Mouse (Mus musculus): Measurements from ENCODE around the gene Midn. TPM values are rescaled to one million over a fixed set of nuclear protein-coding genes. Genes with fewer than 3 reads are reported as not detected.

Gene Midn
- polyA plus RNA-seq, 1 experiment from 2014 or later = 46.2 TPM

DNA sequence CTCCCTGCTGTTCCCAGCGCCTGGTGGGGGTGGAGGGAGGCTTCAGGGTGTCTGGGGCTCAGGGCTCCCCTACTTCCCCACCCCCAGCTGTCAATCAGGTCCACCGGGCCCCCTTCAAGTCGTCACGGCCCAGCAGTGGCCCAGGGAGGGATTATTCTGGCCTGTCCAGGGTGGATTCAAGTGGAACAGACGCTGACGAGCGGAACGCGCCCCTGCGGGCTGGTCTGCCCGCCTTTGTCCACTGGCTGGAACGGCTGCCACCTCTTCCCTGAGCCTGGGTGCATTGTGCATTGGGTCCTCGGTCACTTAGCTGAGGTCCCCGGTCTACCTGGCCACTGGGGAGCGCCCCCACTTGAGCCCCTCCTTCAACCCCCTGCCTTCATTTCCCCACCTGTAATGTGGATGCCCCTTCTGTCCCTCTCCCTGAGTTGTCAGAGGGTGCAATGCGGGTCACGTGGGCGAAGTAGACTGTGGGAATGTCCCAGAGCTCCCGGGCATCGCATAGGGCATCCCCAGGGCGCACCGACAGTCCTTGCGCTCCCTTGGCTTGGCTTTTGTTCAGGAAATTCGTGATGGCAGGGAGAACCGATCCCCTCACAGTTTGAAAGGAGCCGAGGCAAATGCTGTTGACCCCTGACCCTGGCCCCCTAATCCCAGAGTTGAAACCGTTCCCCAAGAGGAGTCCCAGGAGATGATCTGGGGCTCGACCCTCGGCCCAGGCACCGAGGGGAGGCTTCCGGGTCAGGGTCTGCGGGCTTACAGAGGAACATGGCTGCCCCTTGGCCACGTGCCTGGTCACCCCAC, 48.9 kb downstream of the Midn start:
- Histone ChIP-seq H3K9me3 (ENCODE audit: control insufficient read depth, low read length) (no peaks in the 10 kb centered on the region), H3K4me3 (ENCODE audit: low read length) (no peak overlapping the region), H3K4me1 (ENCODE audit: control insufficient read depth, insufficient read depth, low read length) (peaks cover 8% of the 10 kb centered on the region; the same call in 1 of the 2 replicates), H3K9ac (ENCODE audit: low read depth, low read length) (no peak overlapping the region), H3K27me3 (ENCODE audit: control insufficient read depth, insufficient read depth, low read length) (peaks cover 5% of the 10 kb centered on the region; the same call in 1 of the 2 replicates), H3K36me3 (ENCODE audit: control insufficient read depth, insufficient read depth, low read length) (no peaks in the 10 kb centered on the region), H3K4me2 (replicated peaks; ENCODE audit: low read depth, low read length) (no peak overlapping the region; the same call in 1 of the 2 replicates), H3K27ac (ENCODE audit: low read depth, low read length) (no peak overlapping the region)
- ATAC-seq (ENCODE audit: low FRiP score, low TSS enrichment) = peak; percentile 33; the same call in 1 of the 2 replicates
- 54% methylated on average over 33 of the region's 33 CpGs for WGBS

DNA sequence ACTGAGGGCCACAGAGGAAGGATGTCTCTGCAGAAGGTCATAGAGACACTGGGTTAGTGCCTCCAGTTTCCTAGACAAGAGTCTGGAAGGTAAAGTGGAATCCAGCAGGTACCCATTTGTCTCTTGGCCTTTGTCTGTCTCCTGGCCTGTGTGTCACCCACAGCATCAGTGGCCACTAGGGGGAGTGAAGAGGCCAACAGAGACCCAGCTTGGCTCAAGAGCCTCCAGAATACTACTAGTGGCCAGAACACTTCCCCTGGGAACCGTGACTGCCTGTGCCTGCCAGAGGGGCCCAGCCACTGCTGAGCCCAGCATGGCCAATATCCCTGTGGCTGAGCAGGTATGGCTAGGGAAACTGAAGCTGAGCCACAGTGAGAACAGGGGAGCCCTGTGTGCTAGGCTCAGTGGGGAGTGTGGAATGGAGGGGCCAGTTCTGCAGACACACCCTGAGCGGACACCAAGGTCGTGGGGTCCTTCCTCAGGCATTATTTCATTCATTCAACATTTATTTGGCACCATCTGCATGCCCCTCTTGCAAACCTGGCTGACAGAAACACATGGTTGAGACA, 51.5 kb downstream of the Midn start:
- no peak overlapping the region for H3K4me2 ChIP-seq (replicated peaks; ENCODE audit: low read depth, low read length)
- 45% methylated on average over 3 of the region's 3 CpGs for WGBS
- H3K27me3 ChIP-seq (ENCODE audit: control insufficient read depth, insufficient read depth, low read length) = no peaks in the 10 kb centered on the region
- no peaks in the 10 kb centered on the region for H3K9me3 ChIP-seq (ENCODE audit: control insufficient read depth, low read length)
- no peaks in the 10 kb centered on the region for H3K36me3 ChIP-seq (ENCODE audit: control insufficient read depth, insufficient read depth, low read length)
- no peak overlapping the region for H3K4me3 ChIP-seq (ENCODE audit: low read length)
- no peak overlapping the region for H3K27ac ChIP-seq (ENCODE audit: low read depth, low read length)
- no peak overlapping the region for H3K9ac ChIP-seq (ENCODE audit: low read depth, low read length)
- peaks cover 8% of the 10 kb centered on the region; the same call in 1 of the 2 replicates for H3K4me1 ChIP-seq (ENCODE audit: control insufficient read depth, insufficient read depth, low read length)
- ATAC-seq (ENCODE audit: low FRiP score, low TSS enrichment) = peak; percentile 84

DNA sequence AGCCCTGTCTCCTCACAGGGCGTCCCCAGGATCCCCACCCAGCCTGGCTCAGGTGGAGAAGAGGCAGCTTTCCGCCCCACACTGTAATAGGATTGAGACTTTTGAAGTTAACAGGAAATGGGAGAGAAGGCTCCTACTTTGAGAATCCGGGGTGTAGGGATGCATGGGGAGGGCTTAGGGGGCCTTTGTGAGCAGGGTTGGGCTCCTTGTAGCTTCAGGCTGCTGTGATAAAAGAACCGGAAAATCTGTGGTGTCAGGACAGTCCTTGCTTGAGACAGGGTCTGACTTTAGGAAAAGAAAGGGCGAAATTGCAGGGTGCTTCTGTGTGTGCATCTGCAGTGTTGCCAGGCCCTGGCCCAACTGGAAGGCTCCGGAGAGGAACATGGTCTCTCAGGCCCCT, 52.4 kb downstream of the Midn start:
- Histone ChIP-seq H3K4me3 (ENCODE audit: low read length) (no peak overlapping the region), H3K27ac (ENCODE audit: low read depth, low read length) (no peak overlapping the region), H3K9ac (ENCODE audit: low read depth, low read length) (no peak overlapping the region), H3K27me3 (ENCODE audit: control insufficient read depth, insufficient read depth, low read length) (no peaks in the 10 kb centered on the region), H3K36me3 (ENCODE audit: control insufficient read depth, insufficient read depth, low read length) (no peaks in the 10 kb centered on the region), H3K4me1 (ENCODE audit: control insufficient read depth, insufficient read depth, low read length) (peaks cover 8% of the 10 kb centered on the region; the same call in 1 of the 2 replicates), H3K4me2 (replicated peaks; ENCODE audit: low read depth, low read length) (no peak overlapping the region), H3K9me3 (ENCODE audit: control insufficient read depth, low read length) (no peaks in the 10 kb centered on the region)
- ATAC-seq (ENCODE audit: low FRiP score, low TSS enrichment) = no peak
- WGBS = 84% methylated on average over 6 of the region's 6 CpGs

DNA sequence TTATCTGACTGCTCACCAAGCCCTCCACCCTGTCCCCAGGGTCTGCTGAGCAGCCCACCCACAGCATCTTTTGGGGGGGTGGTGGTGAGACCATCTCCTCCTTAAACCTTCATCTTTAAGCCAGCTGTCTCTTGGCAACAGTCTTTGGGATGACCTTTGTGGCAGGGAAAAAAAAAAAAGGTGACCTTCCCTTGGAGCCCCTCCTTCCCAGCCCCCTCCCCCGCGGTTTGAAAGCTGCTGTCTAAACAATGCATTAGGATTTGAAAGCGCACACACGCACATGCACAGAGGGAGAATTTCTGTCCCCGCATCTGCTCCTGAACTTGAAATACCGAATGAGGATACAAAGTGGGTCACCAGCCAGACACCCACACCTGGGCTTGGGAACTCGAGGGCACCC, 56.0 kb downstream of the Midn start:
- Histone ChIP-seq H3K4me2 (replicated peaks; ENCODE audit: low read depth, low read length) (no peak overlapping the region), H3K4me3 (ENCODE audit: low read length) (no peak overlapping the region), H3K27me3 (ENCODE audit: control insufficient read depth, insufficient read depth, low read length) (no peaks in the 10 kb centered on the region), H3K36me3 (ENCODE audit: control insufficient read depth, insufficient read depth, low read length) (no peaks in the 10 kb centered on the region), H3K9ac (ENCODE audit: low read depth, low read length) (0 out of 2 replicates have a peak overlapping the region, but pooled peaks have one; percentile 7), H3K9me3 (ENCODE audit: control insufficient read depth, low read length) (no peaks in the 10 kb centered on the region), H3K4me1 (ENCODE audit: control insufficient read depth, insufficient read depth, low read length) (0 out of 2 replicates have a peak, but pooled peaks cover 3% of the 10 kb centered on the region), H3K27ac (ENCODE audit: low read depth, low read length) (no peak overlapping the region)
- ATAC-seq (ENCODE audit: low FRiP score, low TSS enrichment) = no peak
- WGBS = 37% methylated on average over 7 of the region's 7 CpGs

DNA sequence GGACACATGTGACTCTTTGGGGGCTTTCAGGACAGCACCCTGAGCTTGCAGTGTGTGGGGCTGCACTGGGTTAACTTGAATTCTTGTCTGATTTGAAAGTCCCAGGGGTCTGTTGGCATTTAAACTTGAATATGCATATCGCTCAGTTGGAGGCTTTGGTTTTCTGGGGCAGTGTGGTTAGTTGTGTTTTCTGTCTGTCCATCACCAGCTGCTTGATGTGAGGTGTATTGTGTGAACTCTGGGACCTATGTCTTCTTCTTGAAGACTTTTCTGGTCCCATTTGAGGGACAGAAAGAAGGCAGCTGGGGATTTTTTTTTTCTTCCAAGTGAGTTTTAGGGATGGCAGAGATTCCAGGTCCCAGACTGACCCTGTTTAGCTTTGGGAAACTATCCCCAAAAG, 59.1 kb downstream of the Midn start:
- H3K4me3 ChIP-seq (ENCODE audit: low read length) = no peak overlapping the region
- ATAC-seq (ENCODE audit: low FRiP score, low TSS enrichment) = no peak
- H3K9me3 ChIP-seq (ENCODE audit: control insufficient read depth, low read length) = no peaks in the 10 kb centered on the region
- no peak overlapping the region for H3K27ac ChIP-seq (ENCODE audit: low read depth, low read length)
- 62% methylated on average over 1 of the region's 1 CpGs for WGBS
- no peak overlapping the region for H3K9ac ChIP-seq (ENCODE audit: low read depth, low read length)
- no peaks in the 10 kb centered on the region for H3K27me3 ChIP-seq (ENCODE audit: control insufficient read depth, insufficient read depth, low read length)
- H3K4me2 ChIP-seq (replicated peaks; ENCODE audit: low read depth, low read length) = no peak overlapping the region
- 0 out of 2 replicates have a peak, but pooled peaks cover 6% of the 10 kb centered on the region for H3K4me1 ChIP-seq (ENCODE audit: control insufficient read depth, insufficient read depth, low read length)
- no peaks in the 10 kb centered on the region for H3K36me3 ChIP-seq (ENCODE audit: control insufficient read depth, insufficient read depth, low read length)

DNA sequence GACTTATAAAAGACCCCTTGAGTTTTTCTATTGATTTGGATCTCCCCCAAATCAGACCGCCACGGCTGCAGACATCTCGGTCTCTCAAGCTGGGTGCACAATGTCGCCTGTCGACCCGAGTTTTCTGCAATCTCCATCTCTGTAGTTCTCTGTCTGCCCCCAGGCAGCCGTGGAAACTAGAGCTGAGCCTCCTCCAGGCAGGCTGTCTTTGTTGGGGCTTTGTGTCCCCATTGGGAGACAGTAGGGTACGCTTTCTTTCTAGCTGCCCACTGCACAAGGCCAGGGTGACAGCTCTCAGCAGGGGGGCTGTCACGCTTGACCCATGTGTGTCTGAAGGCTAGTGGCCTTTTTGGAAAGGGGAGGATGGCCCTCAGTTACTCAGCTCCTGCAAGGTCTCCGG, 59.6 kb downstream of the Midn start:
- Histone ChIP-seq H3K4me1 (ENCODE audit: control insufficient read depth, insufficient read depth, low read length) (0 out of 2 replicates have a peak, but pooled peaks cover 6% of the 10 kb centered on the region), H3K27me3 (ENCODE audit: control insufficient read depth, insufficient read depth, low read length) (no peaks in the 10 kb centered on the region), H3K36me3 (ENCODE audit: control insufficient read depth, insufficient read depth, low read length) (no peaks in the 10 kb centered on the region), H3K9ac (ENCODE audit: low read depth, low read length) (no peak overlapping the region), H3K4me3 (ENCODE audit: low read length) (no peak overlapping the region), H3K27ac (ENCODE audit: low read depth, low read length) (no peak overlapping the region), H3K9me3 (ENCODE audit: control insufficient read depth, low read length) (no peaks in the 10 kb centered on the region), H3K4me2 (replicated peaks; ENCODE audit: low read depth, low read length) (no peak overlapping the region)
- no peak for ATAC-seq (ENCODE audit: low FRiP score, low TSS enrichment)
- WGBS = 67% methylated on average over 10 of the region's 10 CpGs

Other genes with a start within 250 kb of the Midn start
- gene Med16, start 239.3 kb upstream of the Midn start, polyA plus RNA-seq (2014; fragmentation: Nextera tagmentation; extraction: Ambion mirVana) = 48.0 and 61.2 TPM in 2 replicates
- gene Gm26602, start 237.4 kb upstream of the Midn start, polyA plus RNA-seq (2014; fragmentation: Nextera tagmentation; extraction: Ambion mirVana) = 4.6 and 10.8 TPM in 2 replicates
- 0.47 and 0.61 TPM in 2 replicates for gene Kiss1r, start 231.3 kb upstream of the Midn start, polyA plus RNA-seq (2014; fragmentation: Nextera tagmentation; extraction: Ambion mirVana)
- 102 and 137 TPM in 2 replicates for gene R3hdm4, start 227.1 kb upstream of the Midn start, polyA plus RNA-seq (2014; fragmentation: Nextera tagmentation; extraction: Ambion mirVana)
- 12.0 and 12.3 TPM in 2 replicates for gene Arid3a, start 221.2 kb upstream of the Midn start, polyA plus RNA-seq (2014; fragmentation: Nextera tagmentation; extraction: Ambion mirVana)
- 132 and 147 TPM in 2 replicates for gene Wdr18, start 188.1 kb upstream of the Midn start, polyA plus RNA-seq (2014; fragmentation: Nextera tagmentation; extraction: Ambion mirVana)
- gene Grin3b, start 177.6 kb upstream of the Midn start, polyA plus RNA-seq (2014; fragmentation: Nextera tagmentation; extraction: Ambion mirVana) = 0.19 and 0.29 TPM in 2 replicates
- gene Tmem259, start 163.9 kb upstream of the Midn start, polyA plus RNA-seq (2014; fragmentation: Nextera tagmentation; extraction: Ambion mirVana) = 18.8 and 27.8 TPM in 2 replicates
- 186 and 220 TPM in 2 replicates for gene Cnn2, start 159.7 kb upstream of the Midn start, polyA plus RNA-seq (2014; fragmentation: Nextera tagmentation; extraction: Ambion mirVana)
- gene Abca7, start 151.8 kb upstream of the Midn start, polyA plus RNA-seq (2014; fragmentation: Nextera tagmentation; extraction: Ambion mirVana) = 1.8 and 2.7 TPM in 2 replicates
- gene Arhgap45, start 131.6 kb upstream of the Midn start, polyA plus RNA-seq (2014; fragmentation: Nextera tagmentation; extraction: Ambion mirVana) = 4.8 and 7.7 TPM in 2 replicates
- gene Polr2e, start 108.5 kb upstream of the Midn start, polyA plus RNA-seq (2014; fragmentation: Nextera tagmentation; extraction: Ambion mirVana) = 276 and 310 TPM in 2 replicates
- gene Gpx4, start 101.1 kb upstream of the Midn start, polyA plus RNA-seq (2014; fragmentation: Nextera tagmentation; extraction: Ambion mirVana) = 552 and 641 TPM in 2 replicates
- 10.6 and 14.8 TPM in 2 replicates for gene Sbno2, start 42.7 kb upstream of the Midn start, polyA plus RNA-seq (2014; fragmentation: Nextera tagmentation; extraction: Ambion mirVana)
- gene Stk11, start 32.5 kb upstream of the Midn start, polyA plus RNA-seq (2014; fragmentation: Nextera tagmentation; extraction: Ambion mirVana) = 26.6 and 42.0 TPM in 2 replicates
- 519 and 582 TPM in 2 replicates for gene Atp5d, start 9.6 kb upstream of the Midn start, polyA plus RNA-seq (2014; fragmentation: Nextera tagmentation; extraction: Ambion mirVana)
- 8.1 and 8.4 TPM in 2 replicates for gene Cbarp, start 7.4 kb upstream of the Midn start, polyA plus RNA-seq (2014; fragmentation: Nextera tagmentation; extraction: Ambion mirVana)
- 80.0 and 104 TPM in 2 replicates for gene Cirbp, start 17.7 kb downstream of the Midn start, polyA plus RNA-seq (2014; fragmentation: Nextera tagmentation; extraction: Ambion mirVana)
- 10.3 and 12.1 TPM in 2 replicates for gene 1600002K03Rik, start 24.7 kb downstream of the Midn start, polyA plus RNA-seq (2014; fragmentation: Nextera tagmentation; extraction: Ambion mirVana)
- gene Efna2, start 31.2 kb downstream of the Midn start, polyA plus RNA-seq (2014; fragmentation: Nextera tagmentation; extraction: Ambion mirVana) = 15.4 and 17.3 TPM in 2 replicates
- gene Mum1, start 78.2 kb downstream of the Midn start, polyA plus RNA-seq (2014; fragmentation: Nextera tagmentation; extraction: Ambion mirVana) = 64.4 and 65.1 TPM in 2 replicates
- 382 and 390 TPM in 2 replicates for gene Ndufs7, start 100.8 kb downstream of the Midn start, polyA plus RNA-seq (2014; fragmentation: Nextera tagmentation; extraction: Ambion mirVana)
- gene Gamt, start 112.7 kb downstream of the Midn start, polyA plus RNA-seq (2014; fragmentation: Nextera tagmentation; extraction: Ambion mirVana) = 30.2 and 33.6 TPM in 2 replicates
- 45.8 and 56.9 TPM in 2 replicates for gene Dazap1, start 113.2 kb downstream of the Midn start, polyA plus RNA-seq (2014; fragmentation: Nextera tagmentation; extraction: Ambion mirVana)
- 1,166 and 1,350 TPM in 2 replicates for gene Rps15, start 144.2 kb downstream of the Midn start, polyA plus RNA-seq (2014; fragmentation: Nextera tagmentation; extraction: Ambion mirVana)
- gene Apc2, start 147.7 kb downstream of the Midn start, polyA plus RNA-seq (2014; fragmentation: Nextera tagmentation; extraction: Ambion mirVana) = 1.0 and 1.4 TPM in 2 replicates
- 36.1 and 40.5 TPM in 2 replicates for gene 2310011J03Rik, start 172.3 kb downstream of the Midn start, polyA plus RNA-seq (2014; fragmentation: Nextera tagmentation; extraction: Ambion mirVana)
- gene Pcsk4, start 181.2 kb downstream of the Midn start, polyA plus RNA-seq (2014; fragmentation: Nextera tagmentation; extraction: Ambion mirVana) = 6.2 and 8.1 TPM in 2 replicates
- 5.6 and 7.1 TPM in 2 replicates for gene Reep6, start 181.7 kb downstream of the Midn start, polyA plus RNA-seq (2014; fragmentation: Nextera tagmentation; extraction: Ambion mirVana)
- gene Adamtsl5, start 200.1 kb downstream of the Midn start, polyA plus RNA-seq (2014; fragmentation: Nextera tagmentation; extraction: Ambion mirVana) = 1.2 and 2.7 TPM in 2 replicates
- 0.62 and 0.66 TPM in 2 replicates for gene Plk5, start 208.2 kb downstream of the Midn start, polyA plus RNA-seq (2014; fragmentation: Nextera tagmentation; extraction: Ambion mirVana)
- gene Mex3d, start 239.4 kb downstream of the Midn start, polyA plus RNA-seq (2014; fragmentation: Nextera tagmentation; extraction: Ambion mirVana) = 8.7 and 14.6 TPM in 2 replicates

All from kidney, embryonic 14.5 days (tissue).